In genomic region chr19:32760499-32760898, GRCm38 (mm10) we compare ENCODE assay signal across 8 mouse cellular contexts. TPM values are rescaled to one million over a fixed set of nuclear protein-coding genes. Genes with fewer than 3 reads are reported as not detected.
DNase-seq lines count a peak whose midpoint lies in the region; ATAC-seq and TF ChIP-seq lines count a peak whose summit lies in the region.

No protein-coding gene starts in this region.

- peaks cover 5% of the 10 kb centered on the region; the same call in 1 of the 2 replicates for H3K36me3 ChIP-seq in embryonic facial prominence, embryonic 14.5 days (ENCODE audit: control insufficient read depth, insufficient read depth, low read length)
- H3K36me3 ChIP-seq in intestine, postnatal 0 days (ENCODE audit: control insufficient read depth, insufficient read depth): no peaks in the 10 kb centered on the region
- no peaks in the 10 kb centered on the region for H3K36me3 ChIP-seq in neural tube, embryonic 13.5 days

- intact Hi-C loops in left cerebral cortex, adult 2 months (cut with DNase I): no loop called here

- no peaks in the 10 kb centered on the region for H3K9me3 ChIP-seq in embryonic facial prominence, embryonic 14.5 days (ENCODE audit: control insufficient read depth, low read length)
- H3K9me3 ChIP-seq in intestine, postnatal 0 days (ENCODE audit: control insufficient read depth): no peaks in the 10 kb centered on the region
- H3K9me3 ChIP-seq in neural tube, embryonic 13.5 days: no peaks in the 10 kb centered on the region

- H3K9ac ChIP-seq in embryonic facial prominence, embryonic 14.5 days (ENCODE audit: low read depth, low read length): peak overlapping the region; percentile 54
- H3K9ac ChIP-seq in intestine, postnatal 0 days (ENCODE audit: low read depth, low read length): peak overlapping the region; percentile 23; the same call in 1 of the 2 replicates
- peak overlapping the region; percentile 66 for H3K9ac ChIP-seq in neural tube, embryonic 13.5 days

- H3K27me3 ChIP-seq in embryonic facial prominence, embryonic 14.5 days (replicated peaks; ENCODE audit: control insufficient read depth, insufficient read depth, low read length): no peaks in the 10 kb centered on the region
- no peaks in the 10 kb centered on the region for H3K27me3 ChIP-seq in intestine, postnatal 0 days (replicated peaks; ENCODE audit: control insufficient read depth, insufficient read depth, low read length)
- H3K27me3 ChIP-seq in neural tube, embryonic 13.5 days: no peaks in the 10 kb centered on the region

- H3K4me2 ChIP-seq in embryonic facial prominence, embryonic 14.5 days (ENCODE audit: low read depth, low read length): peak overlapping the region; percentile 93
- peak overlapping the region; percentile 90 for H3K4me2 ChIP-seq in intestine, postnatal 0 days (replicated peaks; ENCODE audit: low read depth)
- peak overlapping the region; percentile 96 for H3K4me2 ChIP-seq in neural tube, embryonic 13.5 days

- 32% methylated on average over 6 of the region's 6 CpGs for WGBS in embryonic facial prominence, embryonic 14.5 days
- WGBS in intestine, postnatal 0 days: 14% methylated on average over 6 of the region's 6 CpGs
- WGBS in neural tube, embryonic 13.5 days: 31% methylated on average over 6 of the region's 6 CpGs

- no peak for ATAC-seq in embryonic facial prominence, embryonic 14.5 days (ENCODE audit: low read depth)
- ATAC-seq in intestine, postnatal 0 days: no peak
- ATAC-seq in neural tube, embryonic 13.5 days (ENCODE audit: low read depth): no peak

- no peak for TF ChIP-seq CTCF in left cerebral cortex, adult 2 months (IDR thresholded peaks at IDR 0.05)
- no peak for TF ChIP-seq CTCF in intestine, postnatal 0 days (IDR thresholded peaks at IDR 0.05; ENCODE audit: low read depth)

- H3K27ac ChIP-seq in left cerebral cortex, adult 2 months: no peak overlapping the region; the same call in 1 of the 2 replicates
- no peak overlapping the region for H3K27ac ChIP-seq in embryonic facial prominence, embryonic 14.5 days (replicated peaks; ENCODE audit: low read depth, low read length)
- H3K27ac ChIP-seq in intestine, postnatal 0 days (ENCODE audit: low read depth, low read length): no peak overlapping the region
- H3K27ac ChIP-seq in neural tube, embryonic 13.5 days (replicated peaks): no peak overlapping the region

- H3K4me1 ChIP-seq in embryonic facial prominence, embryonic 14.5 days (ENCODE audit: control insufficient read depth, insufficient read depth, low read length): peaks cover 17% of the 10 kb centered on the region; the same call in 1 of the 2 replicates
- peaks cover 8% of the 10 kb centered on the region; the same call in 1 of the 2 replicates for H3K4me1 ChIP-seq in intestine, postnatal 0 days (replicated peaks; ENCODE audit: control insufficient read depth, insufficient read depth, low read length)
- peaks cover 52% of the 10 kb centered on the region for H3K4me1 ChIP-seq in neural tube, embryonic 13.5 days (replicated peaks)

- DNase-seq in left cerebral cortex, adult 2 months (ENCODE audit: extremely low spot score in 1 of 2, low spot score in 2 of 2): no peak
- DNase-seq in left cerebral cortex, adult 18-20 months (ENCODE audit: low spot score in 2 of 2): no peak
- DNase-seq in embryonic facial prominence, embryonic 14.5 days (ENCODE audit: low spot score): no peak
- DNase-seq in thymus, postnatal 0 days (ENCODE audit: low spot score): no peak
- no peak for DNase-seq in layer of hippocampus, adult 11-12 months (ENCODE audit: low spot score)
- DNase-seq in spleen, postnatal 4 days (ENCODE audit: low spot score in 2 of 2): no peak

- peak overlapping the region; percentile 92 for H3K4me3 ChIP-seq in left cerebral cortex, adult 2 months
- H3K4me3 ChIP-seq in embryonic facial prominence, embryonic 14.5 days (ENCODE audit: low read depth, low read length): peak overlapping the region; percentile 98
- peak overlapping the region; percentile 96 for H3K4me3 ChIP-seq in intestine, postnatal 0 days (ENCODE audit: low read depth, low read length)
- peak overlapping the region; percentile 96 for H3K4me3 ChIP-seq in neural tube, embryonic 13.5 days

RNA-seq across cellular contexts. Expression of gene Pten, which starts 3.2 kb away (rescaled TPM):
- total RNA-seq in left cerebral cortex, adult 2 months (2021): 100 to 1,000 TPM; 141 to 154 TPM
- total RNA-seq in left cerebral cortex, adult 18-20 months (2021): 100 to 1,000 TPM; 144 to 146 TPM
- 12.6 and 15.5 TPM in 2 replicates for polyA plus RNA-seq in embryonic facial prominence, embryonic 14.5 days (2014; fragmentation: Nextera tagmentation; extraction: Ambion mirVana)
- 13.2 and 16.1 TPM in 2 replicates for polyA plus RNA-seq in intestine, postnatal 0 days (2015; fragmentation: Nextera tagmentation; extraction: Ambion mirVana)
- polyA plus RNA-seq in neural tube, embryonic 13.5 days (2015; fragmentation: Nextera tagmentation; extraction: Ambion mirVana): 10.0 and 11.5 TPM in 2 replicates
- 17.7 and 22.9 TPM in 2 replicates for polyA plus RNA-seq in thymus, postnatal 0 days (2015; fragmentation: Nextera tagmentation; extraction: Ambion mirVana)

RNA-seq across cellular contexts. Expression of gene Atad1, which starts 20.9 kb away (rescaled TPM):
- total RNA-seq in left cerebral cortex, adult 2 months (2021): 10 to 100 TPM; 91.3 to 96.5 TPM
- total RNA-seq in left cerebral cortex, adult 18-20 months (2021): 10 to 100 TPM; 88.3 to 98.0 TPM
- polyA plus RNA-seq in embryonic facial prominence, embryonic 14.5 days (2014; fragmentation: Nextera tagmentation; extraction: Ambion mirVana): 64.1 and 66.5 TPM in 2 replicates
- polyA plus RNA-seq in intestine, postnatal 0 days (2015; fragmentation: Nextera tagmentation; extraction: Ambion mirVana): 48.5 and 49.6 TPM in 2 replicates
- 113 and 117 TPM in 2 replicates for polyA plus RNA-seq in neural tube, embryonic 13.5 days (2015; fragmentation: Nextera tagmentation; extraction: Ambion mirVana)
- polyA plus RNA-seq in thymus, postnatal 0 days (2015; fragmentation: Nextera tagmentation; extraction: Ambion mirVana): 76.7 and 77.8 TPM in 2 replicates
